Mouse (Mus musculus) brain, embryonic 14.5 days (tissue): ENCODE data around the gene Uqcc1. TPM values are rescaled to one million over a fixed set of nuclear protein-coding genes. Genes with fewer than 3 reads are reported as not detected.

Source experiments
- DNase-seq: peaks from one replicate; pipeline ENCODE4 v3.0.0-alpha.2; 2011; ENCODE audit warnings: low read depth
- CTCF ChIP-seq: fragments of 200-500 bp; IDR thresholded peaks from 2 replicates; pipeline ENCODE4 v1.5.1; 2012; ENCODE audit warnings: inconsistent platforms, mild to moderate bottlenecking, moderate library complexity, borderline replicate concordance; ENCODE audit not compliant: insufficient read depth, insufficient read length; ENCODE audit errors: extremely low read depth
- POLR2A ChIP-seq: fragments of 200-500 bp; IDR thresholded peaks from 2 replicates; pipeline ENCODE4 v1.6.1; 2012; ENCODE audit warnings: mild to moderate bottlenecking, inconsistent platforms, borderline replicate concordance; ENCODE audit not compliant: poor library complexity, insufficient read depth, insufficient read length, severe bottlenecking; ENCODE audit errors: extremely low read depth
- polyA plus RNA-seq: library from polyadenylated mRNA; depleted of rRNA; stranded (reverse); fragments of >200 nt; gene quantifications from 2 replicates; pipeline ENCODE4 v1.2.3, GENCODE M21; 2012

Gene Uqcc1
- polyA plus RNA-seq, 1 experiment = 40.4 TPM

DNA sequence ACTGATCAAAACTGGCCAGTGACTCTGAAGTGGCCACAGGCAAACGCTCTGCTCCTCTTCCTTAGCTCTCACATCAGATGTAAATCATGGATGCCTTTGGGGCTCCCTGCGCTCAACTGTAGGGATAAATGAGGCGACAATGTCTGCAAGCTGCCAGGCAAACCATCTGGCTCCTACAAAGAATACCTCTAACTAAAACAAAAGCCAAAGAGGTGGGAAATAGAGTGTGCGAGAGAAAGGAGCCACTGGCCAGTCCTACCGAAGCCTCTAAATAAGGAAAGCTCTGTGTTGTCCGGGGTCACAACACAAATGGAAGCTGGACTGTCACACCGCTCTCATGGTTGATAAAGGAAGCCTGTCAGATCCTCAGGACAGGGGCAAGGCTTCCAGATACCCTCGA lies 57.6 kb downstream of the Uqcc1 start:
- DNase-seq = peak; percentile 78

DNA sequence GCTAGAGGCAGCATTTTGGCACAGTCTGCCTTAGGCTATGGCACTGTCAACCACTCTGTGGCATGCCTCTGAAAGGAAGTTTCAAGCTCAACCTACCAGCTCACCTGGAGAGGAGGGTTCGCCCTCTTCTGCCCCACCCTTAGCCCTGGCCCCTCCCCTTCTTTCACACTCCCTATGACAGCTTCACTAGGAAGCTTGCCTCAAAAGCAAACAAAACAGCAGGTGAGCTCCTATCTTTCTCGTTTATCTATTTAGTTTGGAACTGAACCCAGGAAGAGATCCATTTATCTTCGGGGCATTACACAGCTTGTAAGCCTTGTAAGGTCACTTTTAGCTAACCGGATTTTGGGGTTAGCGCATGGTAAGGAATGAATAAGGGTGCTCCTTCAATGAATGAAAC lies 60.3 kb downstream of the Uqcc1 start:
- DNase-seq = no peak
- TF ChIP-seq POLR2A (no peak), CTCF (no peak)

More for the DNA sequence above, 57.6 kb downstream of the Uqcc1 start:
- TF ChIP-seq POLR2A = no peak
- TF ChIP-seq CTCF = no peak

DNA sequence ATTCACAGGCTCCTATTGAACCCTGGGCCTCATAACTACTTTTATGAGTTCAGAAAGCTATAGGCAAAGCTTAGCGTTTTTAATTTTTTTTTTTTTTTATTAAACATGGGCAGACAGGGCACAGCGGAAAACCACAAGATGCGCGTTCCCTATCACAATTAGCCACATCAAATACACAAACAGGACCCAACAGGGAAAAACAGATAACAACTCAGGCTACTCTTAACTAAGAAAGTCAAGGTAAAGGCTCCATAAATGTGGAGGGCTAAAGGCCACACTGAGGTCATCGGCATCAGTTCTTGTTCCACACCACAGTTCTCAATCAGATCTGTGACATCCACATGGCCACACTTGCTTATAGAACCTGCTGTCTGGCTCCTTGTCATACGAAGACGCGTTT lies 61.8 kb downstream of the Uqcc1 start:
- DNase-seq = no peak
- no peak for TF ChIP-seq CTCF
- TF ChIP-seq POLR2A = no peak

DNA sequence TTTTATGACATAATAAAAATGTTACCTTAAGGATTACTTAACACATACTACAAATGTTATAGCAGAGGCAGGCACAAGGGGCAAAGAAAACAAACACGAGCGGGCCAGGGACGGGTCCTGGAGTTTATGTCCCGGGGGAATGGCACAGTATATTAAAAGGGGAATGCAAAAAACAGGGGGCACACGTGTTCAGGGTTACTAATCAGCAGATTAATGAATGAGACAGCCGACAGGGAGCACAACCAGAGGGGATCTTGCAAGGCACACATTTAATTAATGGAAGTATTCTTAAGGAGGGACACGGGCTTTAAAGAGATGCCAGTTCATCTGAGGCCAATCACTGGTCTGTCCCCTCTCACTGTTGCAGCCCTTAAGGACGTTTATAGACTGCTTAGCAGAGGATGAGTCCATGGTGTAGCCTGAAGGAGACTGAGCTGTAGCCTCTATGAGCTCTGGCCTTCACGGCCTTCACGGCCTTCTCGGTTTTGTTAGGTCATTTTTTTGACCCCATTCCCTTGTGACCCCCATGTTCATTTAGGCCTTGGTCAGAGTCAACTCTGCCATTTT lies 66.7 kb downstream of the Uqcc1 start:
- TF ChIP-seq CTCF (no peak), POLR2A (no peak)
- peak; percentile 88 for DNase-seq

DNA sequence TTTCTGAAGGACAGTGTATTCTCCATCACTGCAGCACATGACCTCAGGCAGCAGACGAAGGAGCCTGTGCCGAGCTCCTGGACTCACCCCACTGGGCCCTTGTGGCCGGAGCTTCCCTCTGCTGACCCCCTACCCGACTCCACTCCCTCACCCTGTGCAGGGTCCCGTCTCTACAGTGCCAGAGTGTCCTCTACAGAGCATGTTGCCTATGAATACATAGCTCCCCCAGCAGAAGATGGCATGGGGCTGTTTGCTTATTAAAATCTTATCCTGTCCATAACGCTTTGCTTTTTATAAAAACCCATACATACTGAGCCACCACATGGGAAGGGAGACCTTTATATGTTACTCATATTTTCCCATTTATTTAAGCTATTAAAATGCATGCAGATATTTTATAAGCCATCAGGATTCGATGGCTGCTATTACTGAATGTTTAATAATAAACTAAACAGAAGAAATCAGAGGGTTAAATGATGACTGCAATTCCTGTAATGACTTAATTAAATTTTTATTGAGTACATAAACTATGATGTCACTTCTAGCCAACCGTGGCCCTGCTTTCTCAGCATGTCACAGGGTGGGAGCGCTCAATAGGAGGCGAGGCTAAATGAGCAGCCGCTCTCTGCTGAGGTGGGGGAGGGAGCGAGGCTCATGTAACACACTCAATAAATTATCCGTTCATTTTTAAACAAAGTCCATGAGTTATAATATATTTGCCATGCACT lies 67.4 kb downstream of the Uqcc1 start:
- TF ChIP-seq CTCF (no peak), POLR2A (no peak)
- peak; percentile 91 for DNase-seq

DNA sequence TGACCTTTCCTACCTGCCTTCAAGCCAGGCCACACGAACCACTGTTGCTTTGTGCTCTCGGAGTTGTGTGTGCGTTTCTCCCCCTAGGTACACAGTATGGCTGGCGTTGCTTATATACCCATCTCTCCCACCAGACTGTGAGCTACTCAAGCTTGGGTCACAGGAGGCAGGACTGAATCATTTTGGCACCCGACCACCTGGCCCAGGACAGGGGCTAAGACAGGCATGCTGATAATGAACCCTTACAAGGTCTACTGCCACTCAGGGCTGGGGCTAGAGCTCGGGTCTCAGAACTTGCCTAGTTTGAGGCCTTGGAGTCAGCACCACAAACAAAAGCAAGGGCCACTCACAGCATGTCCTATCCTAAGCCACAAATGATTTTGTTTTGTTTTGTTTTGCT lies 68.5 kb downstream of the Uqcc1 start:
- no peak for TF ChIP-seq CTCF
- no peak for TF ChIP-seq POLR2A
- DNase-seq = no peak

DNA sequence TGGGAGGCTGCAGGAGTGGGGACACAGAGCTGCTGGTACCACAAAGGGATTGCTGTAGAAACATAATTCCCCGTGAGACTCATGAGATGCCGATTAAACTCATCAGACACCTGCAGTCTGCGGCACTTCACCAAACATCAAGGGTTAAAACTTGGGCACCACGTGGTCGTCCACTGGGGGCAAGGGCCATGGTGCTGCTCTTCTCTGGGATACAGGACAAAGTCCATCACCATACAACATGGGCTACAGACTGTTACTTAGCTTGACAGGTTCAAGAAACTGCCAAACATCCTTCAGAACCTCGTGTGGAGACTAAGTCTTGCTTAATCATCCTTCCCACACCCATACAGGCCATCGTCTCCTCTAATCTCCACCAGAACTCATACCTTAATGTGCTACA lies 70.0 kb downstream of the Uqcc1 start:
- no peak for TF ChIP-seq CTCF
- TF ChIP-seq POLR2A = no peak
- no peak for DNase-seq

DNA sequence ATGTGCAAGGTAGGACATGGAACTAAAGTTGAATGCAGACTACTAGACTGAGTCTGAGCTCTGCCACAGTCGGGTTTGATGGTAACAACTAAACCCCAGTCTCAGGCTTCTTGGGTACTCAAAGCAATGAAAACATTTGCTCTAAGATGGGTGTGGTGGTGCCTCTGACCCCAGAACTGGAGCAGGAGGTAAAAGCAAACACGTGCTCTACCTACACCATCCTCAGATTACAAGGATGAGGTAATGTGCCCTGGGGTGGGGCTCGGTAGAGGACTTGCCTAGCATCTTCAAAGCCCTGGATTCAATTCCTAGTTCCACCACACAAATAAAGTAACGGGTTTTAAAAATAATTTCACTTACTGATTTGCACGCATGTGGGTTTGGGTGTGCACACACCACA lies 77.6 kb downstream of the Uqcc1 start:
- TF ChIP-seq CTCF (no peak), POLR2A (no peak)
- no peak for DNase-seq

DNA sequence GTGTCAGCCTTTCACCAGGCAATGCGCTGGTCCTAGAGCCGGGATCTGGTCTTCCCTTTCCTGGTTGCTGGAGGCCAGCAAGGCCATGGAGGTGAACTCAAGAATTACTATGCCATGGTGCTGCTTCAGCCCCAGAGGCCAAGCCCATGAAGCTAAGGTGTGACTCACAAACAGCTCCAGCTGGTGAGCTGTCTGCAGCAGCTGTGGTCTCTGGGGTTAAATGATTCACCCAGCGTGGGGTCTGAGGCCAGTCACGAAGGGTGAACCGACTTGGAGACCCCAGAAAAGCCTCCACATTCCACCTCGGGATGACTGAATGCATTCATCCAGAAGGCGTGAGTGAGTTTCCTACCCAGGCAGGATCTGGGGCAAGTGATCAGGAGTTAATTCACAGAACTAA lies 80.0 kb downstream of the Uqcc1 start:
- no peak for DNase-seq
- TF ChIP-seq CTCF (no peak), POLR2A (no peak)

DNA sequence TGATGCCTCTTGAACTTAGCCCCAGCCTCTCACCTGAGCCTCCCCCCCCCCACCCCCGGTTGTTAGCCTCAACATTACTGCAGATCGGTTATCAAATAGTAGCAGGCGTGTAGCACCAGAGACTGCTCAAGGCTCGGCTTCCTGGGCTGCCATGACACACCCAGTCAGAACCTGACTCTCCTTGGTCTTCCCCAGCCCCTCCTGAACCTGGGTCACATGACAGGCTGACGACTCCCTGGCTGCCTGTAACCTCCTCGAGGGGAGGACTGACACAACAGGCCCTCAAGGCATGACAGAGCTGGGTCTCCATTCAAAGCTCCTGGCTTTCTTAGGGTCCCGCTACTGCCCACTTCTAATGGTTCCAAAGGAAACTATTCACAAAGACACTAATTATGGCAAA lies 80.6 kb downstream of the Uqcc1 start:
- no peak for TF ChIP-seq POLR2A
- no peak for TF ChIP-seq CTCF
- no peak for DNase-seq

DNA sequence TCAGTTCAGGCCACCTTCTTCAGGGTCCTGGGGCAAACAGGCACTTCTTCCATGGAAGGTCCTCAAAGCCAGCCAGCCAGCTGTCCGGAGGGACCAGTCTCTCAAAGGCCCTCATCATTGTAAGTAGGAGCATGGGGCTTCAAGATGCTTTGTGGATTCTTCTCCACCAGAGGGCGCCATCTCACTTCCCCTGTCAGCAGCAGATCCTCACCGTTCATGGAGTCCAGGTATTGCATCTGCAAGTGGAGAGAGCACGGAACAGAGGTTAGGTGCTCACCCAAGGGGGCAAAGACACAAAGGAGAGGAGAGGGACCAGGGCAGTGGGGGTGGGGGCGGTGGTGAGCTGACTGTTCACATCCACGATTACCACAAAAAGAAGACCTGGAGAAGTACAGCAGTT lies 81.8 kb downstream of the Uqcc1 start:
- TF ChIP-seq CTCF (peak; percentile 85), POLR2A (no peak)
- peak; percentile 90 for DNase-seq

DNA sequence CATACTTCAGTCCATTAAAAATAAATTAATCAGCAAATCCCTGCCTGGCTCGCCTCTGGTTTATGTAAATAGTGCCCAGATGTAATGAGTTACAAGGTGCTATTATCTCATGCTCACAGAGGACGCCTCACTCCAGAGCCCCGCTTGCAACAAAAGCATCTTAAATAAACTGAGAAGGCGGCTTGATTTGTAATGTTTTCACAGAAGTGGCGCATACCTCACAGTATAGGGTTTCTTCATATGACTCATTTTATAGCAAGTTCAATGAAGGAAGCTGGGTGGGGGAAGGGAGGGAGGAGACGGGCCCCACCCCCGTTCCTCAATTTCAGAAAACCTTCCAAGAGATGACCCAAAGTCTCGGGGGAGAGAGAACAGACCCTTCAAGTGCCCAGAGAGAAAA lies 83.2 kb downstream of the Uqcc1 start:
- TF ChIP-seq CTCF (no peak), POLR2A (no peak)
- no peak for DNase-seq
